Mouse (Mus musculus): ENCODE results near the gene Cxcl1. TPM values are rescaled to one million over a fixed set of nuclear protein-coding genes. Genes with fewer than 3 reads are reported as not detected.

Cxcl1 gene
- polyA plus RNA-seq, 1 experiment from 2014 or later: 0.31 TPM

DNA sequence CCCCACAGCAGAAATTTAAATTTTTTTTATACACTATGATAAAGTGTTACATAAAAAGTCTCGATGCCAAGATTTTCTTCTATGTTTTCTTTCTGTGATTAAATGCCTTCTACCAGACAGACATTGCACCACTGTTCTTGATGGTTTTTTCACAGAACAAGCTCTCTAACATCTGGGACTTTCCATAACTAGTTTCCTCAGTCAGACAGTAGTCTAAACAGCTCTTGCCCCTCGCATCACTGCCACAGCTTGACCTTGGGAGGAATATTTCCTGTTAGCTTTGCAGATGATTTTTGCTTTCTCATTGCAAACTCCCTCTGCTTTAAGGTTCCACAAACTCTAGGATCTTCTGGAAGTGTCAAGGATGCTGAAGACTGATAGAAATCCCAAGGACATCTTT, 39.5 kb downstream of the Cxcl1 start:
- no peaks in the 10 kb centered on the region for H3K27me3 ChIP-seq
- WGBS: 47% methylated on average over 2 of the region's 2 CpGs
- peak overlapping the region; percentile 99 for H3K27ac ChIP-seq
- peaks cover 19% of the 10 kb centered on the region for H3K36me3 ChIP-seq
- peak overlapping the region; percentile 61 for H3K4me2 ChIP-seq
- peaks cover 7% of the 10 kb centered on the region for H3K4me1 ChIP-seq (replicated peaks)
- ATAC-seq (ENCODE audit: insufficient number of reproducible peaks, insufficient read depth, low FRiP score, low TSS enrichment, low read depth): peak; percentile 24; the same call in 1 of the 2 replicates
- H3K4me3 ChIP-seq (replicated peaks): peak overlapping the region; percentile 81
- H3K9ac ChIP-seq (replicated peaks): peak overlapping the region; percentile 99
- no peaks in the 10 kb centered on the region for H3K9me3 ChIP-seq

DNA sequence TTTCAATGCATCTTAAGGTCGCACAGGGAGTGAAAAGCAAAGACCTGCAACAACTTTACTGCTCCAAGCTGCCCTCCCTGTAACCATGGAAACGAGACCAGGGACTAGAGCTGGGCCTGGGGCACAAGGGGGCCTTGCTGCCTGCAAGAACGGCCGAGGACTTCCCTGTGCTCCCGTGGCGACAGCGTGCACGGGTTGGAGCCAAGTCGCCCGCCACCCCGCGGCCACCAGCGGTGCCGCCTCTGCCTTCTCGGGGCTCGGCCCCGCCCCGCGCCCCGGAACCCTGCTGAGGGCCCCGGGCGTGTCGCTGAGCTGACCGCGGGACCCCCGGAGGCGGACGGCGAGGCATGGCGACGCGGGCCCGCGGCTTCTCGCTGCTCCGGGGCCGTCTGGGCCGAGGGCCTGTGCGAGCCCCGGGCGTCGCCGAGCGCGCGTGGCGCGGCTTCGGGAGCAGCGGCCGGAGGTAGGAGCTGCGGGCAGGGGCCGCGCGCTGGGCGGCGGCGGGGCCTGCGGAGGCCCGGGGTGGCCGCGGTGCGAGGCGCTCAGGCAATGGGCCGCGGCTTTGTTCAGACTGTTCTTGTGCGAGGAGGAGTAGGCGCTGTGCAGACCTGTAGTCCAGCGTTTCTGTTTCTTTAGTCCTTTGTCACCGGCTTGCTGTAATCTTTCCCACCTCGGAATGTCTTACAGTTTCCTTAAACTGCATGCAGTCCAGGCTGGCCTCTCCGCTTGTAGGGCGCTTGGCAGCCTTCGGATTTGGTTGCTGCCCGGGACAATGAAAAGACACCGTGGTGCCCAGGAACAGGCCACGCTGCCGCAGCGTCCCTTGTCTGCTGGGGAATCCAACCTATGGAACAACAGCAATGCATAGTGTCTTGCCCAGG, 40.2 kb downstream of the Cxcl1 start, which contains the start of gene Mthfd2l:
Gene Mthfd2l (plus strand): TSS at position 147 of the 881 bp plus-strand sequence.
- Histone ChIP-seq H3K27me3 (no peaks in the 10 kb centered on the region), H3K4me2 (peak within 1 kb of the TSS; percentile 61), H3K9ac (replicated peaks) (peak within 1 kb of the TSS; percentile 99), H3K4me1 (replicated peaks) (peaks cover 7% of the 10 kb centered on the region), H3K9me3 (no peaks in the 10 kb centered on the region), H3K36me3 (peaks cover 22% of the 10 kb centered on the region), H3K4me3 (replicated peaks) (peak within 1 kb of the TSS; percentile 81), H3K27ac (peak within 1 kb of the TSS; percentile 99)
- WGBS: under 1% methylated on average over 73 of the region's 79 CpGs
- ATAC-seq (ENCODE audit: insufficient number of reproducible peaks, insufficient read depth, low FRiP score, low TSS enrichment, low read depth): peak; percentile 99

DNA sequence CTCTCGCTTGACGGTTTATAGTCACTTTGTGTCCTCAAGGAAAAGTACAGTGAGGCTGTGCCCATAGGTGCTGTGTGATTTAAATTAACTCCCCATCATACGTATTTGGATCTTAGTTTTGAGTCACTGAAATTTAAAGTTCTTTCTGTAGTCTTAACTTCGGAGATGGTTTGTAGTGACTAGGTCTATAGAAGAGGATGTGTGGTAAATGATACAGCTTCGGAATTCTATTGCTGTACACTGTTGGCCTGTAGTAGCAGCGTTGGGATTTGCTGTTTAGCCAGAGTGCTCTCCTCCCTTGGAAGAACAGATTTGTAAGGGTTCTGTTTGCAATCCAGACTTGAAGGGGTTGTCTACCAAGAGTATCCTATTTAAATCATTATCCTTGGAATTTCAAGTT, 40.9 kb downstream of the Cxcl1 start:
- Histone ChIP-seq H3K36me3 (peaks cover 22% of the 10 kb centered on the region), H3K4me1 (replicated peaks) (peaks cover 7% of the 10 kb centered on the region), H3K4me2 (peak overlapping the region; percentile 61), H3K9me3 (no peaks in the 10 kb centered on the region), H3K27me3 (no peaks in the 10 kb centered on the region), H3K27ac (peak overlapping the region; percentile 99), H3K4me3 (replicated peaks) (peak overlapping the region; percentile 81), H3K9ac (replicated peaks) (peak overlapping the region; percentile 99)
- ATAC-seq (ENCODE audit: insufficient number of reproducible peaks, insufficient read depth, low FRiP score, low TSS enrichment, low read depth): no peak
- 7% methylated on average over 6 of the region's 6 CpGs for WGBS

DNA sequence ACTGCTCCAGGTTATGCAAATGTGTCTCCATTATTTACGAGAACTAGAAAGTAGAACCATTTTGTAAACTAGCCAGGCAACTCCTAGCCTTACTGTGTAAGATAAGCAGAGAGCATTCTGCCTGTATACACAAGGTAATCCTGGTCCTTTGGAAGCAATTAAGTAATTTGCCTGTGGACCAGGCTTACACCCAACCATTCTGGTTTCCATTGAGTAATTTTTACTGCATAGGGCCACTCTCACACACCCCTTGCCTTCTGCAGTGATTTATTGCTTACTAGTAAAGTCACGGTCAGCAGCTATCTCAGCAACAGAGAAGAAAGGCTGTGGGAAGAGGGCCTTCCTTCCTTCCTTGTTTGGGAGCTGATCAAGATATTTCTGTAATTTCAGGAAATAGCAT, 45.7 kb downstream of the Cxcl1 start:
- no peak for ATAC-seq (ENCODE audit: insufficient number of reproducible peaks, insufficient read depth, low FRiP score, low TSS enrichment, low read depth)
- peaks cover 22% of the 10 kb centered on the region for H3K36me3 ChIP-seq
- no peak overlapping the region for H3K27ac ChIP-seq
- WGBS: 42% methylated on average over 2 of the region's 2 CpGs
- no peak overlapping the region for H3K9ac ChIP-seq (replicated peaks)
- H3K9me3 ChIP-seq: no peaks in the 10 kb centered on the region
- H3K4me1 ChIP-seq (replicated peaks): peaks cover 7% of the 10 kb centered on the region
- no peak overlapping the region for H3K4me2 ChIP-seq
- H3K27me3 ChIP-seq: no peaks in the 10 kb centered on the region
- H3K4me3 ChIP-seq (replicated peaks): no peak overlapping the region

Other genes starting within 250 kb of the Cxcl1 start
- 0.29 TPM in 1 of 2 replicates, not detected in the other for gene Cxcl5, start 131.9 kb upstream of the Cxcl1 start, polyA plus RNA-seq (2016; fragmentation: Nextera tagmentation; extraction: Ambion mirVana)
- gene Ppbp, start 122.7 kb upstream of the Cxcl1 start, polyA plus RNA-seq (2016; fragmentation: Nextera tagmentation; extraction: Ambion mirVana): 12.1 and 12.8 TPM in 2 replicates
- gene Pf4, start 118.8 kb upstream of the Cxcl1 start, polyA plus RNA-seq (2016; fragmentation: Nextera tagmentation; extraction: Ambion mirVana): 54.2 and 54.9 TPM in 2 replicates
- gene Cxcl3, start 105.1 kb upstream of the Cxcl1 start, polyA plus RNA-seq (2016; fragmentation: Nextera tagmentation; extraction: Ambion mirVana): 0.06 TPM in 1 of 2 replicates, not detected in the other
- not detected in 2 replicates for gene Cxcl15, start 96.7 kb upstream of the Cxcl1 start, polyA plus RNA-seq (2016; fragmentation: Nextera tagmentation; extraction: Ambion mirVana)
- 0.22 TPM in 1 of 2 replicates, not detected in the other for gene Cxcl2, start 12.6 kb downstream of the Cxcl1 start, polyA plus RNA-seq (2016; fragmentation: Nextera tagmentation; extraction: Ambion mirVana)
- gene Mthfd2l, start 39.9 kb downstream of the Cxcl1 start, polyA plus RNA-seq (2016; fragmentation: Nextera tagmentation; extraction: Ambion mirVana): 72.9 and 78.5 TPM in 2 replicates
- gene Epgn, start 136.2 kb downstream of the Cxcl1 start, polyA plus RNA-seq (2016; fragmentation: Nextera tagmentation; extraction: Ambion mirVana): 0.15 and 0.31 TPM in 2 replicates
- gene Ereg, start 183.4 kb downstream of the Cxcl1 start, polyA plus RNA-seq (2016; fragmentation: Nextera tagmentation; extraction: Ambion mirVana): not detected in 2 replicates
- 0.16 TPM in 1 of 2 replicates, not detected in the other for gene Areg, start 248.4 kb downstream of the Cxcl1 start, polyA plus RNA-seq (2016; fragmentation: Nextera tagmentation; extraction: Ambion mirVana)

All from limb, embryonic 12.5 days (tissue).